Mouse (Mus musculus) left cerebral cortex, postnatal 36 days (tissue): ENCODE results near the gene Slc26a10. TPM values are rescaled to one million over a fixed set of nuclear protein-coding genes. Genes with fewer than 3 reads are reported as not detected.
"Not testable (repeated sequence)": the region's sequence is repeated elsewhere in the genome, so short reads cannot be mapped to it uniquely, and the experiment has no call there.

Experiments used
- DNase-seq, 2 experiments: peaks; one replicate each; pipeline ENCODE4 v3.0.0; 2021 to 2022; ENCODE audit warnings: low spot score in 2 of 2, mixed read lengths in 1 of 2
- intact Hi-C: fragments of 180-260 bp; cut with DNase I; formaldehyde crosslinking; loops from one replicate; pipeline ENCODE4 v1.15.1; 2025
- total RNA-seq, 2 experiments: library from RNA; stranded (reverse); gene quantifications; 2 replicates each; pipeline ENCODE4 v1.2.3; 2021

Slc26a10 gene
- total RNA-seq, 2 experiments from 2014 or later, result 1.8 to 4.4 TPM

DNA sequence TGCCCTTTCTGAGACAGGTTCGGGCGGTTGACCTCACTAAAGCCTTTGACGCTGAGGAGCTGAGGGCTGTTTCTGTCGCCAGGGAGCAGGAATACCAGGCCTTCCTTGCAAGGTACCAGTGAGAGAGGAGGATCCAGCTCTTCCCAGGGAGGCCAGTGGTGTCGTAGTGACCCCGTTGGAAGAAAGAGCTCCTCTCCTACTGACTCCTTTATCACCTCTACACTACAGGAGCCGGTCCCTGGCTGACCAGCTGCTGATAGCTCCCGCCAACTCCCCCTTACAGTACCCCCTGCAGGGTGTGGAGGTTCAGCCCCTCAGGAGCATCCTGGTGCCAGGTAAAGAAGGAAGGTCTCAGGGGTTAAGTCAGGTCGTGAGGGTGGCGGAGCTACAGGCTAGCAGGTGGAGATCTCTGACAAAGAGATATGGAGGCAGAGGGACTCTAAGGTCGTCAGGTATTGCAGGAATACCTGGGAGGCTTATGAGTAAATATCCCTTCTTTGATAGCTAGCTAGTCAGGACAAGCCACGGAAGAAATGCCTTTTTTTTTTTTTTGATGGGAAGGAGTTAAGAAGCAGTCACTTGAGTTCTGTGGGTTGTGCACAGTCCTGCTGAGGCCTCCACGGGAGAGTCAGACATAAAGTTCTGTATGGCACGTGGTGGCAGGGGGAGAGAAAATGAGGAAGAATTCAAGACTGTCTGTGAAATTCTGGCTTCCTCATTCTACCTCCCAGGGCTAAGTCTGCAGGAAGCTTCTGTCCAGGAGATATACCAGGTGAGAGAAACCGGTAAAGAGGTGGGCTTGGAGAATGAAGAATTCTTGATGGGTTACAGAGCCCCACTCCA is 13.5 kb downstream of the Slc26a10 start:
- DNase-seq, result no peak
- intact Hi-C loops, result loop anchor here (5.0 kb wide), 1 partner anchor 90 kb away; the partner anchor contains the start of gene Agap2

DNA sequence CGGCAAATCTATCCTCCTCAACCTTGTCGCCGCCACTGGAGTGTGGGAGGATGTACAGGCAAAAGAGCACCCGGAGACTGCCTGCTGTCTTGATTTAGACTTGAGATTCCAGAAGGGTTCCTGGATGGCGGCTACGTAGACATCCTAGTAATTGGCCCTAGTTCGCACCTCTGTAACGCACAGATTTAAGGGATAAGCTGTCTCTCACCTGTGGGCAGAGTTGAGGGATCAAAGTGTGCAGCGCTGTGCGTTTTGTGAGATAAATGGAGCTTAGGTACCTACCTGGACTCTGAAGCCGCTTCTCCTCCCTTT is 14.1 kb downstream of the Slc26a10 start:
- intact Hi-C loops, result loop anchor here (5.0 kb wide), 1 partner anchor 89 kb away; the partner anchor contains the start of gene Agap2
- no peak for DNase-seq

DNA sequence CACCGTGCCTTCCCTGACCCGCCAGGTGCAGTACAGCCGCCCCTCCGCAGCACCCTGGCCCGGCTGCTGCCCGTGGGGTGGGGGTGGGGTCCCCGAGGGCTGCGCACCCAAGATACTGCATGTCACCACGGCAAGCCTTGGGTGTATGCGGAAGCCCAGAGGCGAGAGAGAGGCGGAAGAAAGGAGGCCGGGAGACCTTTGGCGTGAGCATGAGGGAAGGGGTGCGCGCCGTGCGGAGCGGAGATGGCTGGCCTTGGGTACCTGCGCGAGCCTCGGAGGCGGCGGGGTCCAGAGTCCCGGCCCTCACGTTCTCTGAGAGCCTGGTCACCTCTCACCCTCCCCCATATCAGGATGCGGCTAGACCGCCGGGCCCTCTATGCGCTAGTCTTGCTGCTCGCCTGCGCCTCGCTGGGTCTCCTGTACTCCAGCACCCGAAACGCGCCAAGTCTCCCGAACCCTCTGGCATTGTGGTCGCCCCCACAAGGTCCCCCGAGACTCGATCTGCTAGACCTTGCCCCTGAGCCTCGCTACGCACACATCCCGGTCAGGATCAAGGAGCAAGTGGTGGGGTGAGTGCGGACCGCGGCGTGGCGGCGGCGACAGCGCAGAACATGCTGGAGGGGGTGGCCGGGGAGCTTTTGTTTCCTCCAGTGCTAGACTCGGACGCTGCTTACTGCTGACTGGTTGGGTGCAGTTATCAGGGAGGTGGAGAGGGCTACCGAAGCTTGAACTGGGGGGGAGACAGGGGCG is 14.6 kb downstream of the Slc26a10 start:
- intact Hi-C loops, result loop anchor here (2.0 to 5.0 kb wide), 2 partner anchors 43 to 89 kb away; partner anchors contain the start of gene Agap2
- peak; percentile 64 to 79 for DNase-seq

DNA sequence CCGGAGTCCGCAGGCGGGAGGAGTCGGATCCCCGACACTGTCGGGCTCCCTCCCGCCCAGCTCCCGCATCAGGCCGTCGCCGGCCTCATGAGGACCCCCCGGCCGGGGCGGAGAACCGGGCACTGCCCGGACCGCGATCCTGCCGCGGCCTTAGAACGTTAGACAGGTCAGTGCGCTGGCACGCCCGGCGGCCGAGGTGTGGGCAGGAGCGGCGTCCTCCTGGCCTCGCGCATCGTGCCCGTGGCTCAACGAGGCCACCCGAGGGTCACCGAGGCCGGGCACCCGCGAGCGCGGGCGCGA is 15.1 kb downstream of the Slc26a10 start:
- no peak for DNase-seq
- intact Hi-C loops, result loop anchor here (2.0 to 5.0 kb wide), 2 partner anchors 43 to 88 kb away; partner anchors contain the start of gene Agap2

DNA sequence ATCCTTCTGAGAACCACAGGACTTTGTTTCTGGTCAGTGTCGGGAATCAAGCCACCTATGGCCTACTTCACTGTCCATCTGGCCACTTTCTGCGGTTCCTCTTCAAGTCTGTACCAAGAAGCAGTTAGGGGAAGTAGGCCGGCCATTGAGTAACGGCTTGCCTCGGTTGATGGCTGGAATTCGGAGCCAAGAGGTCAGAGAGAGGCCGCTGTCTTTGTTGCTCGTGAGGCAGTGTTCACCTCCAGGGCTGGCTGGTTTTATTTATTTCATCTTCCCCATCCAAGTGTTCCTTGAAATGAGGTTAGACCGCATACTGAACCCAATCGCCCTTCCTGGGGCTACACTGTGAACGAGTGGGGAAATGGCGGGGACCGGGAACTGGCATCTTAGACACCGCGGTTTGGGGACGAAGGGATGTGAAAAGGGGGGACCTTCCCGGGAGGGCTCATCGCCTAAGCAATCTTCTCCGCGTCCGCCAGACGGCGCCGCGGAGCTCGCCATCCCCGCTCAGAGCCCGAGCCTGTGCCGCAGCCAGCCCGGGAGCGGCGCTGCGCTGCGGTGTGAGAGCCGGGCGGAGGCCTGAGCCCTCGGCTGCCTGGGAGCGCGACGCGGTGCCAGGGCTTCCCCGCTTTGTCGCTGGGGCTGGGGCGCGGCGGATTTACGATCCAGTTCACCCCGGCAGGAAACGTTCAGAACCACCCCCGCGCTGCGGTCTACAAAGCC is 15.7 kb downstream of the Slc26a10 start, which contains the start of gene B4galnt1:
B4galnt1 (plus strand) TSS at position 595 of the 723 bp plus-strand sequence.
- intact Hi-C loops, result loop anchor here (2.0 to 5.0 kb wide), 2 partner anchors 42 to 87 kb away; partner anchors contain the start of gene Agap2
- DNase-seq, result peak; percentile 79 to 84

DNA sequence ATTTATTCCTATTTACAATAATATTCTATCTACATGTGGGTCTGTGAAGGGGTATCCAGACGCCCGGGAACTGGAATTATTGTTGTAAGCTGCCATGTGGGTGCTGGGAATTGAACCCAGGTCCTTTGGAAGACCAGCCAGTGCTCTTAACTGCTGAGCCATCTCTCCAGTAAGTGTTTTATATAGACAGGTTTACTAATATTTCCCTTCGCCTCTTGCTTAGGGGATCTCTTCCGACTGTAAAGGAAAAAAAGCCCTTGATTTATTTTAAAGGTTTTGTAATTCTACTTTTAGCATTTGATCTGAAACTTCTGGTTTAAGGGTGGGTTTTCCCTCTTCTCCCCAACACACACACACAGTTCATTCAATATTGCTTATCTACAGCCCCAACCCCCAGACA is 16.3 kb downstream of the Slc26a10 start:
- no peak for DNase-seq
- intact Hi-C loops, result loop anchor here (2.0 kb wide), 1 partner anchor 41 kb away; no protein-coding TSS in a partner anchor

DNA sequence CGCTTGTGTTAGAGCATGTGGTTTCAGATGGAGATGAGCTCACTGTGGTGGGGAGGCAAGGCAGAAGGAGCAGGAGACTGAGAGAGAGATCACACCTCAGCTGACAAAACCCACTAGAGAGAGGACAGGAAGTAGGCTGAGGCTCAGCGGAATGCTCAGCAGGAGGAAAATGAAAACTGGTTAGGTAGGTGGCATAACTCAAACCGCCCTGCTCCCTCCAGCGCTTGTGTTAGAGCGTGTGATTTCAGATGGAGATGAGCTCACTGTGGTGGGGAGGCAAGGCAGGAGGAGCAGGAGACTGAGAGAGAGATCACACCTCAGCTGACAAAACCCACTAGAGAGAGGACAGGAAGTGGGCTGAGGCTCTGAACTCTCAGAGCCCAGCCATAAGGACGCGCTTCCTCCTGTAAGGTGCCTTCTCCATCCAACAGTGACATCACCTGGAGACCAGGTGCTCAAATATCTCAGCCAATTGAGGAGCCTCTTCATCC is 17.6 kb downstream of the Slc26a10 start:
- peak; percentile 41 to 58 for DNase-seq
- intact Hi-C loops, result not testable (repeated sequence)

DNA sequence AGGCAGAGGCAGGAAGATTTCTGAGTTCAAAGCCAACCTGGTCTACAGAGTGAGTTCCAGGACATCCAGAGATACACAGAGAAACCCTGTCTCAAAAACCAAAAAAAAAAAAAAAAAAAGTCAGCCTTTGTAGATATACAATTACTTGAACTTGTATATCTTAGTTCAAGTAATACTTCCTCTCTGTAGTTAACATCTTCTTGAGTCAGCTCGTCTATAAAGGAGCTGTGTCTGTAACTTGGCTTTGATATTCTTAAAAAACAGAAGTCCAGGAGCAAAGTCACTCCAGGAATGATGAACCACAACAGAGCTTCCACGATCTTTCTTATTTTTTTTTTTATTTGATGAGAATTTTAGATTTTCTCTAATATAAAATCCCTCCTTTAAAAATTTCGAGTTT is 19.7 kb downstream of the Slc26a10 start:
- intact Hi-C loops, result no loop called here
- no peak for DNase-seq

DNA sequence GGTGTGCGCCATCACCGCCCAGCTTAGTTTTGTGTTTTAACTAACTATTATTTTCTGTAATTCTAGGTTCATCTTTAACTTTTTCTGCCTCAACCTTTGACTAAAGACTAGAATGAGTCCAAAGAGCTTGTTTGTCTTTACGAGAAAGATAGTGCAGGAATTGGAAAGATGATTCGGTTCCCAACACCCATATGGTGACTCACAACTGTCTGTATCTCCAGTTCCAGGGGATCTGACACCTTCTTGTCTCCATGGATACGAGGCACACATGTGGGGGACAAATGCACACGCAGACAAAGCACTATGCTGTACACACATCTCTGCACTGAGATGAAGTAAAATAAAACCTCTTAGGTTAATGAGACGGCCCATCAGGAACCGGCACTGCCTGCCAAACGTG is 20.4 kb downstream of the Slc26a10 start:
- DNase-seq, result peak in 1 of 2 experiments; percentile 27
- intact Hi-C loops, result no loop called here

DNA sequence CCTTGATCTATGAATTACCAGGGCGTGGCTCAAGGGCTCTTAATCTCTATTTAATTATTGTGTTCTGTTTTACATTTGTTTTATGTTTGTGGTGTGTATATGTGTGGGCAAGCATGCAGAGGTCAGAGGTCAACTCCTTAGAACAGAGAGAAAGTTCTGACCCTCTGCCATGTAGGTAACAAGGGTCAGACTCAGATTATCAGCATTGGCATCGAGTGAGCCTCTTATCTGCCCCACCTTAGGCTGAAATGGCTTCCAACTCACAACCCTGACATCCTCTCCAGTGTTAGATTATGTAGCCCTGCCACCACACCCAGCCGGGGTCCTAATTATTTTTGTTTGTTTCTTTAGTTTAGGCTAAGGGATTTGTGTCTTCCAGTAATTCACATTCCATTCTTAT is 22.0 kb downstream of the Slc26a10 start:
- no peak for DNase-seq
- intact Hi-C loops, result no loop called here

DNA sequence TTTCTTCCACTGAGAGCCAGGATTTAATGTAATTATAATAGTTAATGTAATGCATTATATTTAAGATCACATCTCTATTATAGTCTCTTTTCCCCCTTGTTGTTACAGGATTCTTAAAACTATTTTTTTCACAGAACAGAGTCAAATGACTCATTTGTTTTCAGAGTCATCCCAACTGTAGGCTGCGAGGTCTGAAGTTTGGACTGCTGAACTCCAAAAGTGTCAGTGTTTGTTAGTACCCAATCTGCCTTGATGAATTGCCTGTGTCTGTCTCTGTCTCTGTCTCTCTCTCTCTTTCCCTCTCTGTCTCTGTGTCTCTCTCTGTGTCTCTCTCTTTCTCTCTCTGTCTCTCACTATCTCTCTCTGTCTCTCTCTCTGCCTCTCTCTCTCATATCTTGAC is 23.9 kb downstream of the Slc26a10 start:
- no peak for DNase-seq
- intact Hi-C loops, result no loop called here

DNA sequence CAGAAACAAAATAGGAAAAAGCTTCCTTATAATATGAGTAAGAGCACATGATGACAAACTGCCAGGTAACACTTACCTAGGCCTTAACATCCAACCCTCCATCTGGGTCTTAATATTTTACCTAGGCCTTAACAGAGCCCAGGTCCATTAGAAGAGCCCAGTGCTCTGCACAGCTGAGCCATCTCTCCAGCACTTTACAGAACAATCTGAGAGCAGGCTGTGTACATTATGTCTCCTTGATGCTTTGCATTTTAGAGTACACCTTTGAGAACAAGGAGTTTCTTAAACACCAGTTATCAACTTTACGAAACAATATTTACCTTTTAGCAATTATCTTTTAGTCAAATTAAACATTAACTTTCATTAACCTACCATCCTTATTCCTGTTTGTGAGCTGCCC is 24.4 kb downstream of the Slc26a10 start:
- no peak for DNase-seq
- intact Hi-C loops, result no loop called here

DNA sequence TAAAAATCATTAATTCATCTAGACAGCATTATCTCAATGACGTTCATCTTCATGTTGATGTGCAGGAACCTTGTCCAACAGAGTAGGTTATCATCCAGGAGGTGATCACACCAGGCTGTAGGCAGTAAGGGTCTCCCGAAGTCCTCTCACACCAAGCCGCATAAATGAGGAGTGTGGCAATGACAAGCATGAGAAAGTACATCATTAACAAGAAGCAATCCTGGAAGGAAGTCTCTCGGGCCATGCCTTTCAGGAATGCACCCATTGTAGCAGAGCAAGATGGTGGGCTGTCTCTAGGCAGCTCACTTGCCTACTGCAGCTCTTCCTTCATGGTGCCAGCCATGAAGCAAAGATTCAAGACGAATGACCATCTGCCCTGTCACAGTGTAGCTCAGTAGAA is 25.8 kb downstream of the Slc26a10 start:
- DNase-seq, result no peak
- intact Hi-C loops, result no loop called here

DNA sequence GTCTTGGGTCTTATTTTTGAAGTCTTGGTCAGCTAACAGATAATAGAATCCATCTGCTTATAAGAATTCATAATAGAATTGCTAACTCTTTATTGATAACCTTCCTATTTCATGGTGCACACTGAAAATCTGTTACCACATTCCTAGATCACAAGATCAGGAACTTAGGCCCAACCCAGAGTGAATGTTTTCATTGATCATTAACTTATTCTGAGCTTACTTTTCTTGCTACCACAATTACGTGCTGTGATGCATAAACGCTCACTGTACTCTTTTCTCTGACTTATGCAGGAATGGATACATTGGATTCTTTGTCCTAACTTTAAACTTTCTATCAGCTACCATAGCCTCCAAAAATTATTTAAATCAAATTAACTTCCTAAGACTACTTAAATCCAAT is 26.2 kb downstream of the Slc26a10 start:
- no peak for DNase-seq
- intact Hi-C loops, result no loop called here

DNA sequence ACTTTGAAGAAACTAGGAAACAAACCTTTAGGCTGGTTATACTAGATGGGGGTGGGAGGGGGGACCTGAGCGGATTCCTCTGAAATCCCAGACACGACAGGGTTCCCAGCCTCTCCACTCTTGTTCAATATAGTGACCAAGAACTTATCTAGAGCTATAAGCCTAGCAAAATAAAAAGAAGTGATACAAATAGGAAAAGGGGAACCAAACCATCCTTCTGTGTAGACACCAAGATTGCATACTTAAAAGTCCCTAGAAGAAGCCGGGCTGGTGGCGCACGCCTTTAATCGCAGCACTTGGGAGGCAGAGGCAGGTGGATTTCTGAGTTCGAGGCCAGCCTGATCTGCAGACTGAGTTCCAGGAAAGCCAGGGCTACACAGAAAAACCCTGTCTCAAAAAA is 27.1 kb downstream of the Slc26a10 start:
- no peak for DNase-seq
- intact Hi-C loops, result no loop called here

DNA sequence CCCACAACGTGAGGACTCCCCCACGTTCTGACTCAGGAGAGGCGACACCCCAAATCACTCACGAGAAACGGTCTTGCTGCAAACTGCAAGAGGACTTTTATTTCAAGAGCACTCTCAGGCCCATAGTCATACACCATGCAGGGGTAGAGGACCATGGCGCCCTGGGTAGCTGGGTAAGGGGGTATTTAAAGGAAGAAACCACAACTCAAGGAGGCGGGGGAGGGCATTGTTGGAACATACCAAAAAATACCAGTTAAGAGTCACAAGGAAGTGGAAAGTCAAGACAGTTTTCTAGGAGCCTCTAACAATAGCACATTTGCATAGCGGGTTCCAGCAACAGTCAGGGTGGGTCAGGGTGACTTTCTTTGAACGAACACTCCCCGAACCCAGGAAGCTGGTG is 27.9 kb downstream of the Slc26a10 start:
- DNase-seq, intact Hi-C loops: not testable (repeated sequence)

DNA sequence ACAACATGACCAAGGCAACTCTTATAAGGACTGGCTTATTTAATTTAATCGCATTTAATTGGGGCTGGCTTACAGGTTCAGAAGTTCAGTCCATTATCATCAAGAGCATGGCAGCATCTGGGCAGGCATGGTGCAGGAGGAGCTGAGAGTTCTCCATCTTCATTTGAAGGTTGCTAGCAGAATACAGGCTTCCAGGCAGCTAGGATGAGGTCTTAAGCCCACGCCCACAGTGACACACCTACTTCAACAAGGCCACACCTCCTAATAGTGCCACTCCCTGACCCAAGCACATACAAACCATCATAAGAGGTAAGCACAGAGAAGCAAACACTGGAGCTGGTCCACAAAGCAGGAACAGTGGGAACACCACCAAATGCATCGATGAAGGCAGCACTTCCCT is 29.2 kb downstream of the Slc26a10 start:
- intact Hi-C loops, DNase-seq: not testable (repeated sequence)

DNA sequence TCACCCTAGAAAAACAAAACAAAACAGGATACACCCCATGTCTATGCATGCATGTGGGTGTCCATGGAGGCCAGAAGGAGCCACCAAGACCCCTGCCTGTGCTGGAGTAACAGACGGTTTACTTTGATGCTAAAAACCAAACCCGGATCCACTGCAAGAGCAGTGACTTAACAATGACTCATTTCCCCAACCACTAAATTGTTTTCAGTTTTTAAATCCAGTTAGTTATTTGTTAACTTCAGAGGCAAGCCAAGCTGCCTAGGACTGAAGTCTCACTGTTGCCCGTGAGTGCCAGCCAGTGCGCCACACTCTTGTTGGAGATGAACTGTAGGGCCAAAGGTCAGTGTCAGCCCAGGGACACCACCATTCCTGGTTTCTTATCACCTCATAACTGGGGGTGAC is 30.0 kb downstream of the Slc26a10 start:
- intact Hi-C loops, result no loop called here
- DNase-seq, result no peak

DNA sequence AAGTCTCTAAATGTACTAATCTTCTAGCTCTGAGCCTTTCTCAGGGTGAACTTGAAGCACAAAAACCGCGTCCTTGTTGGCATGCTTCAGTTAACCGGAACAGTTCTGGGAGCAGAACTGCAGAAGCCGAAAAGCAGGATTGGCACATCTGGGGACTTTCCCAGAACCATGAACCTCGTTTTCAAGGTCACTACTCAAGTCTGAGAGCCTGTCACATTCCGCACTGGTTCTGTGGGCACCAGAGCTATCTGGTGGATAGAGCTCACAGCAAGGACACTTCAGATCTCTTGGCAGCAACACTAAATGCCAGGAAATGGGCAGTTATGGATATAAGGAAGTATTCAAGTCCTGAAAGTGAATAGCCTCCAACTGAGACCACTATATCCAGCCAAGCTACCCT is 33.3 kb downstream of the Slc26a10 start:
- no peak for DNase-seq
- intact Hi-C loops, result no loop called here

DNA sequence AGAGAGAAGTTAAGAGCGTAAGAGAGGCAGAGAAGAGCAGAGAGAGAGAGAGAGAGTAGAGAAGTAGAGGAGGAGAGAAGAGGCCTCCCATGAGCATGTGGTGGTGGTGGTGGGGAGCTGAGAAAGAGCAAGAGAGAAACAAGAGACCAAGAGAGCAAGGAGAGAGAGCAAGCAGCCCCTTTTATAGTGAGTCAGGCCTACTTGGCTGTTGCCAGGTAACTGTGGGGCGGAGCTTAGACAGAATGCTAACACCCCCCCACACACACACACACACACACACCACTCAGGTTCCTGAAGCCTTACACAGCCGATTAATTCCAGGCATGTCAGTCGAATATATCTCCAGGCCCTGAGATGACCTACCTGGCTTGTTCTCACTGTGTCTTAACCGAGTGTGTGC is 35.1 kb downstream of the Slc26a10 start:
- no peak for DNase-seq
- intact Hi-C loops, result no loop called here
